Mouse (Mus musculus) E14TG2a.4 (cell line): Measurements from ENCODE around the gene Ginm1.

Source experiments
- H3K27me3 ChIP-seq: 2 replicates; pipeline ENCODE4 v1.6.1; 2014; ENCODE audit warnings: low read length, control low read depth; ENCODE audit not compliant: insufficient read depth
- H3K36me3 ChIP-seq: 2 replicates; pipeline ENCODE4 v1.6.1; 2014; ENCODE audit warnings: low read length, control low read depth; ENCODE audit not compliant: insufficient read depth
- H3K4me1 ChIP-seq: replicated peaks from 2 replicates; pipeline ENCODE4 v1.6.1; 2014; ENCODE audit warnings: low read depth, low read length, control low read depth
- H3K4me3 ChIP-seq: replicated peaks from 2 replicates; pipeline ENCODE4 v1.5.1; 2014; ENCODE audit warnings: mild to moderate bottlenecking, low read length
- H3K9me3 ChIP-seq: 2 replicates; pipeline ENCODE4 v1.6.1; 2014; ENCODE audit warnings: low read length, control low read depth
- CTCF ChIP-seq: conservative IDR thresholded peaks from 2 replicates; pipeline ENCODE4 v1.5.1; 2014; ENCODE audit warnings: low read length
- NANOG ChIP-seq: IDR thresholded peaks from 2 replicates; pipeline ENCODE4 v1.6.1; 2014; ENCODE audit warnings: borderline replicate concordance, low read length, mixed read lengths
- POU5F1 ChIP-seq: IDR thresholded peaks from 2 replicates; pipeline ENCODE4 v1.6.1; 2014; ENCODE audit warnings: low read length, borderline replicate concordance

Ginm1 gene

GRCm38 (mm10) chr10:7792751-7793385 lies at the start of gene Ginm1, which contains the start of gene Ppil4:
TSS of gene Ginm1 (minus strand) at chr10:7792824.
TSS of gene Ppil4 (plus strand) at chr10:7792891.
- TF ChIP-seq NANOG: no peak
- TF ChIP-seq POU5F1: no peak
- TF ChIP-seq CTCF: no peak
- peaks cover 34% of the 10 kb centered on the region for H3K4me1 ChIP-seq
- H3K9me3 ChIP-seq: no peaks in the 10 kb centered on the region

GRCm38 (mm10) chr10:7841571-7842080 lies 49.0 kb upstream of the Ginm1 start:
- H3K9me3 ChIP-seq: no peaks in the 10 kb centered on the region
- no peaks in the 10 kb centered on the region for H3K36me3 ChIP-seq
- H3K4me3 ChIP-seq: peak overlapping the region; percentile 62
- H3K27me3 ChIP-seq: peaks cover 46% of the 10 kb centered on the region
- peaks cover 23% of the 10 kb centered on the region for H3K4me1 ChIP-seq
- no peak for TF ChIP-seq POU5F1
- no peak for TF ChIP-seq NANOG
- no peak for TF ChIP-seq CTCF

More at GRCm38 (mm10) chr10:7792751-7793385, at the start of gene Ginm1, which contains the start of gene Ppil4:
- Histone ChIP-seq H3K36me3 (peaks cover 52% of the 10 kb centered on the region), H3K4me3 (peak within 1 kb of the TSS; percentile 96), H3K27me3 (no peaks in the 10 kb centered on the region)

GRCm38 (mm10) chr10:7840785-7841184 lies 48.2 kb upstream of the Ginm1 start:
- Histone ChIP-seq H3K4me1 (peaks cover 23% of the 10 kb centered on the region), H3K27me3 (peaks cover 44% of the 10 kb centered on the region), H3K4me3 (no peak overlapping the region), H3K9me3 (no peaks in the 10 kb centered on the region), H3K36me3 (no peaks in the 10 kb centered on the region)
- TF ChIP-seq POU5F1: no peak
- no peak for TF ChIP-seq CTCF
- TF ChIP-seq NANOG: no peak

GRCm38 (mm10) chr10:7840353-7840733 lies 47.7 kb upstream of the Ginm1 start:
- H3K9me3 ChIP-seq: no peaks in the 10 kb centered on the region
- TF ChIP-seq POU5F1 (no peak), NANOG (no peak)
- H3K36me3 ChIP-seq: no peaks in the 10 kb centered on the region
- no peak overlapping the region for H3K4me3 ChIP-seq
- peaks cover 23% of the 10 kb centered on the region for H3K4me1 ChIP-seq
- H3K27me3 ChIP-seq: peaks cover 44% of the 10 kb centered on the region

- TF ChIP-seq NANOG: no peak
- TF ChIP-seq POU5F1: no peak
- TF ChIP-seq CTCF: no peak
- Histone ChIP-seq H3K4me1 (peaks cover 23% of the 10 kb centered on the region), H3K4me3 (no peak overlapping the region), H3K36me3 (no peaks in the 10 kb centered on the region), H3K27me3 (peaks cover 44% of the 10 kb centered on the region), H3K9me3 (no peaks in the 10 kb centered on the region)
Observed at GRCm38 (mm10) chr10:7839551-7840352, 47.1 kb upstream of the Ginm1 start.

GRCm38 (mm10) chr10:7838874-7839421 lies 46.3 kb upstream of the Ginm1 start:
- H3K9me3 ChIP-seq: no peaks in the 10 kb centered on the region
- H3K27me3 ChIP-seq: peaks cover 42% of the 10 kb centered on the region
- TF ChIP-seq CTCF (no peak), POU5F1 (no peak), NANOG (no peak)
- no peak overlapping the region for H3K4me3 ChIP-seq
- H3K4me1 ChIP-seq: peaks cover 23% of the 10 kb centered on the region
- H3K36me3 ChIP-seq: no peaks in the 10 kb centered on the region

GRCm38 (mm10) chr10:7838036-7838435 lies 45.4 kb upstream of the Ginm1 start:
- Histone ChIP-seq H3K9me3 (no peaks in the 10 kb centered on the region), H3K36me3 (no peaks in the 10 kb centered on the region), H3K4me1 (peaks cover 23% of the 10 kb centered on the region), H3K27me3 (peaks cover 34% of the 10 kb centered on the region), H3K4me3 (no peak overlapping the region)
- TF ChIP-seq NANOG (no peak), POU5F1 (no peak), CTCF (no peak)

- Histone ChIP-seq H3K36me3 (no peaks in the 10 kb centered on the region), H3K9me3 (no peaks in the 10 kb centered on the region)
- TF ChIP-seq CTCF (no peak), NANOG (no peak), POU5F1 (no peak)
Observed at GRCm38 (mm10) chr10:7837446-7837845, 44.8 kb upstream of the Ginm1 start.

More at GRCm38 (mm10) chr10:7837446-7837845, 44.8 kb upstream of the Ginm1 start:
- Histone ChIP-seq H3K4me1 (peaks cover 28% of the 10 kb centered on the region), H3K4me3 (no peak overlapping the region), H3K27me3 (peaks cover 30% of the 10 kb centered on the region)
